Mouse (Mus musculus) lung, postnatal 25 days (tissue): ENCODE results near the gene Gm28729.

Experiments used
- DNase-seq: peaks from one replicate; pipeline ENCODE4 v3.0.0; 2022; ENCODE audit warnings: low spot score

Gene Gm28729

GRCm38 (mm10) chr9:96461607-96462006 lies 63.5 kb downstream of the Gm28729 start:
- DNase-seq, result no peak

GRCm38 (mm10) chr9:96460117-96460865 lies 64.8 kb downstream of the Gm28729 start:
- no peak for DNase-seq

- DNase-seq, result no peak
Measured at GRCm38 (mm10) chr9:96455618-96456017, 69.4 kb downstream of the Gm28729 start.

- no peak for DNase-seq
Measured at GRCm38 (mm10) chr9:96452956-96453355, 72.1 kb downstream of the Gm28729 start.

GRCm38 (mm10) chr9:96450900-96451720 lies 74.0 kb downstream of the Gm28729 start:
- peak; percentile 65 for DNase-seq

- DNase-seq, result no peak
Measured at GRCm38 (mm10) chr9:96449514-96449913, 75.5 kb downstream of the Gm28729 start.

- DNase-seq, result no peak
Measured at GRCm38 (mm10) chr9:96445351-96445750, 79.7 kb downstream of the Gm28729 start.

- DNase-seq, result no peak
Measured at GRCm38 (mm10) chr9:96442081-96442480, 83.0 kb downstream of the Gm28729 start.

- DNase-seq, result peak; percentile 33
Measured at GRCm38 (mm10) chr9:96438334-96438871, 86.7 kb downstream of the Gm28729 start.

GRCm38 (mm10) chr9:96437805-96438333 lies 87.2 kb downstream of the Gm28729 start:
- peak; percentile 76 for DNase-seq

- no peak for DNase-seq
Measured at GRCm38 (mm10) chr9:96436901-96437804, 87.9 kb downstream of the Gm28729 start.
